Mouse (Mus musculus): ENCODE data around the gene Kctd18.
A peak's percentile ranks its signal among the peaks of the same experiment; 100 is the strongest.

- TF ChIP-seq CTCF (IDR thresholded peaks at IDR 0.05) (no peak), EP300 (IDR thresholded peaks at IDR 0.05; ENCODE audit: insufficient read depth, low read depth, low read length) (peak; percentile 79), POLR2A (IDR thresholded peaks at IDR 0.05; ENCODE audit: insufficient read depth, low read depth, low read length) (peak; percentile 89)
These were observed 10.9 kb upstream of the Kctd18 start, which contains the start of gene Aox1 for GRCm38 (mm10) chr1:58029636-58030117.
